Mouse (Mus musculus): ENCODE measurements around the gene Avl9. TPM values are rescaled to one million over a fixed set of nuclear protein-coding genes. Genes with fewer than 3 reads are reported as not detected.

The Avl9 gene
- polyA plus RNA-seq, 1 experiment from 2014 or later: 38.3 TPM

GRCm38 (mm10) chr6:56756117-56756516, 41.4 kb downstream of the Avl9 start:
- H3K4me1 ChIP-seq: no peaks in the 10 kb centered on the region
- H3K27me3 ChIP-seq: no peaks in the 10 kb centered on the region
- no peak for ATAC-seq (ENCODE audit: low FRiP score, low read depth)
- H3K4me3 ChIP-seq: no peak overlapping the region
- no peak overlapping the region for H3K27ac ChIP-seq (replicated peaks)
- peaks cover 56% of the 10 kb centered on the region for H3K36me3 ChIP-seq
- 100% methylated on average over 1 of the region's 1 CpGs for WGBS
- H3K9ac ChIP-seq (replicated peaks): no peak overlapping the region
- no peak overlapping the region for H3K4me2 ChIP-seq (replicated peaks)
- no peaks in the 10 kb centered on the region for H3K9me3 ChIP-seq

GRCm38 (mm10) chr6:56759324-56759723, 44.6 kb downstream of the Avl9 start:
- H3K27me3 ChIP-seq: no peaks in the 10 kb centered on the region
- H3K4me1 ChIP-seq: no peaks in the 10 kb centered on the region
- no peak for ATAC-seq (ENCODE audit: low FRiP score, low read depth)
- H3K27ac ChIP-seq (replicated peaks): no peak overlapping the region
- no peaks in the 10 kb centered on the region for H3K9me3 ChIP-seq
- H3K4me2 ChIP-seq (replicated peaks): no peak overlapping the region
- WGBS: 97% methylated on average over 1 of the region's 1 CpGs
- no peak overlapping the region for H3K4me3 ChIP-seq
- H3K36me3 ChIP-seq: peaks cover 63% of the 10 kb centered on the region
- H3K9ac ChIP-seq (replicated peaks): no peak overlapping the region

GRCm38 (mm10) chr6:56765265-56765664, 50.6 kb downstream of the Avl9 start:
- Histone ChIP-seq H3K9me3 (no peaks in the 10 kb centered on the region), H3K9ac (replicated peaks) (no peak overlapping the region), H3K36me3 (peaks cover 29% of the 10 kb centered on the region), H3K4me2 (replicated peaks) (no peak overlapping the region), H3K4me3 (no peak overlapping the region), H3K27ac (replicated peaks) (no peak overlapping the region), H3K4me1 (no peaks in the 10 kb centered on the region), H3K27me3 (no peaks in the 10 kb centered on the region)
- ATAC-seq (ENCODE audit: low FRiP score, low read depth): no peak
- WGBS: 90% methylated on average over 3 of the region's 3 CpGs

- Histone ChIP-seq H3K36me3 (peaks cover 28% of the 10 kb centered on the region), H3K9me3 (no peaks in the 10 kb centered on the region), H3K4me1 (no peaks in the 10 kb centered on the region), H3K27me3 (no peaks in the 10 kb centered on the region), H3K9ac (replicated peaks) (no peak overlapping the region), H3K4me2 (replicated peaks) (no peak overlapping the region), H3K4me3 (no peak overlapping the region), H3K27ac (replicated peaks) (no peak overlapping the region)
- 94% methylated on average over 4 of the region's 4 CpGs for WGBS
- no peak for ATAC-seq (ENCODE audit: low FRiP score, low read depth)
Observed at GRCm38 (mm10) chr6:56765696-56766095, 51.0 kb downstream of the Avl9 start.

GRCm38 (mm10) chr6:56775816-56776215, 61.1 kb downstream of the Avl9 start:
- Histone ChIP-seq H3K4me2 (replicated peaks) (no peak overlapping the region), H3K9ac (replicated peaks) (no peak overlapping the region), H3K27me3 (no peaks in the 10 kb centered on the region), H3K36me3 (peaks cover 47% of the 10 kb centered on the region), H3K27ac (replicated peaks) (no peak overlapping the region), H3K4me3 (no peak overlapping the region), H3K9me3 (peaks cover 3% of the 10 kb centered on the region; the same call in 1 of the 2 replicates), H3K4me1 (no peaks in the 10 kb centered on the region)
- WGBS: 94% methylated on average over 3 of the region's 3 CpGs
- no peak for ATAC-seq (ENCODE audit: low FRiP score, low read depth)

GRCm38 (mm10) chr6:56779636-56780035, 64.9 kb downstream of the Avl9 start:
- ATAC-seq (ENCODE audit: low FRiP score, low read depth): no peak
- Histone ChIP-seq H3K4me1 (no peaks in the 10 kb centered on the region), H3K27ac (replicated peaks) (no peak overlapping the region), H3K9me3 (no peaks in the 10 kb centered on the region), H3K36me3 (peaks cover 58% of the 10 kb centered on the region), H3K27me3 (no peaks in the 10 kb centered on the region), H3K4me3 (no peak overlapping the region), H3K4me2 (replicated peaks) (no peak overlapping the region), H3K9ac (replicated peaks) (no peak overlapping the region)
- WGBS: 97% methylated on average over 5 of the region's 5 CpGs

- 96% methylated on average over 4 of the region's 4 CpGs for WGBS
Observed at GRCm38 (mm10) chr6:56783561-56784272, 69.0 kb downstream of the Avl9 start.

GRCm38 (mm10) chr6:56785068-56785467, 70.4 kb downstream of the Avl9 start:
- H3K4me2 ChIP-seq (replicated peaks): no peak overlapping the region

More at GRCm38 (mm10) chr6:56783561-56784272, 69.0 kb downstream of the Avl9 start:
- H3K4me3 ChIP-seq: no peak overlapping the region
- H3K27me3 ChIP-seq: no peaks in the 10 kb centered on the region
- no peaks in the 10 kb centered on the region for H3K4me1 ChIP-seq
- ATAC-seq (ENCODE audit: low FRiP score, low read depth): no peak
- no peaks in the 10 kb centered on the region for H3K9me3 ChIP-seq
- no peak overlapping the region for H3K4me2 ChIP-seq (replicated peaks)
- no peak overlapping the region for H3K27ac ChIP-seq (replicated peaks)
- H3K36me3 ChIP-seq: peaks cover 49% of the 10 kb centered on the region
- no peak overlapping the region for H3K9ac ChIP-seq (replicated peaks)

GRCm38 (mm10) chr6:56787668-56788067, 73.0 kb downstream of the Avl9 start:
- Histone ChIP-seq H3K4me2 (replicated peaks) (no peak overlapping the region), H3K4me3 (no peak overlapping the region), H3K36me3 (peaks cover 25% of the 10 kb centered on the region), H3K27me3 (no peaks in the 10 kb centered on the region), H3K9me3 (no peaks in the 10 kb centered on the region), H3K9ac (replicated peaks) (no peak overlapping the region), H3K27ac (replicated peaks) (no peak overlapping the region), H3K4me1 (no peaks in the 10 kb centered on the region)
- 88% methylated on average over 2 of the region's 2 CpGs for WGBS
- ATAC-seq (ENCODE audit: low FRiP score, low read depth): no peak

More at GRCm38 (mm10) chr6:56785068-56785467, 70.4 kb downstream of the Avl9 start:
- H3K27me3 ChIP-seq: no peaks in the 10 kb centered on the region
- no peak overlapping the region for H3K9ac ChIP-seq (replicated peaks)
- no peaks in the 10 kb centered on the region for H3K4me1 ChIP-seq
- WGBS: 94% methylated on average over 5 of the region's 5 CpGs
- peaks cover 40% of the 10 kb centered on the region for H3K36me3 ChIP-seq
- no peak overlapping the region for H3K4me3 ChIP-seq
- no peak overlapping the region for H3K27ac ChIP-seq (replicated peaks)
- no peak for ATAC-seq (ENCODE audit: low FRiP score, low read depth)
- H3K9me3 ChIP-seq: no peaks in the 10 kb centered on the region

- no peak for ATAC-seq (ENCODE audit: low FRiP score, low read depth)
- peaks cover 19% of the 10 kb centered on the region for H3K36me3 ChIP-seq
- 89% methylated on average over 3 of the region's 3 CpGs for WGBS
Observed at GRCm38 (mm10) chr6:56789336-56789735, 74.6 kb downstream of the Avl9 start.

GRCm38 (mm10) chr6:56794834-56795233, 80.1 kb downstream of the Avl9 start:
- ATAC-seq (ENCODE audit: low FRiP score, low read depth): no peak
- H3K36me3 ChIP-seq: no peaks in the 10 kb centered on the region
- no peak overlapping the region for H3K9ac ChIP-seq (replicated peaks)
- peaks cover 19% of the 10 kb centered on the region for H3K4me1 ChIP-seq
- no peak overlapping the region for H3K27ac ChIP-seq (replicated peaks)
- 89% methylated on average over 5 of the region's 5 CpGs for WGBS
- H3K4me3 ChIP-seq: no peak overlapping the region
- H3K4me2 ChIP-seq (replicated peaks): no peak overlapping the region
- H3K9me3 ChIP-seq: no peaks in the 10 kb centered on the region
- no peaks in the 10 kb centered on the region for H3K27me3 ChIP-seq

More at GRCm38 (mm10) chr6:56789336-56789735, 74.6 kb downstream of the Avl9 start:
- no peak overlapping the region for H3K9ac ChIP-seq (replicated peaks)
- no peaks in the 10 kb centered on the region for H3K9me3 ChIP-seq
- no peak overlapping the region for H3K4me3 ChIP-seq
- H3K27ac ChIP-seq (replicated peaks): no peak overlapping the region
- 0 out of 2 replicates have a peak, but pooled peaks cover 4% of the 10 kb centered on the region for H3K4me1 ChIP-seq
- H3K4me2 ChIP-seq (replicated peaks): no peak overlapping the region
- no peaks in the 10 kb centered on the region for H3K27me3 ChIP-seq

GRCm38 (mm10) chr6:56796232-56796631, 81.5 kb downstream of the Avl9 start:
- no peaks in the 10 kb centered on the region for H3K36me3 ChIP-seq
- peak overlapping the region; percentile 99 for H3K27ac ChIP-seq (replicated peaks)
- H3K4me2 ChIP-seq (replicated peaks): peak overlapping the region; percentile 69
- no peak for ATAC-seq (ENCODE audit: low FRiP score, low read depth)
- H3K9me3 ChIP-seq: no peaks in the 10 kb centered on the region
- 8% methylated on average over 8 of the region's 8 CpGs for WGBS
- H3K4me3 ChIP-seq: peak overlapping the region; percentile 87
- H3K27me3 ChIP-seq: no peaks in the 10 kb centered on the region
- H3K9ac ChIP-seq (replicated peaks): peak overlapping the region; percentile 93
- H3K4me1 ChIP-seq: peaks cover 19% of the 10 kb centered on the region
